Mouse (Mus musculus) c-Kit-positive CD71-positive TER-119-positive erythroid progenitor cells, embryonic 14.5 days (primary cell): ENCODE data around the gene Gm10647.
A peak's percentile ranks its signal among the peaks of the same experiment; 100 is the strongest.
"Not testable (repeated sequence)": the region's sequence is repeated elsewhere in the genome, so short reads cannot be mapped to it uniquely, and the experiment has no call there.

Experiments
- DNase-seq: peaks from one replicate; pipeline ENCODE4 v3.0.0-alpha.2; 2013; ENCODE audit warnings: low spot score

Gm10647 gene

DNA sequence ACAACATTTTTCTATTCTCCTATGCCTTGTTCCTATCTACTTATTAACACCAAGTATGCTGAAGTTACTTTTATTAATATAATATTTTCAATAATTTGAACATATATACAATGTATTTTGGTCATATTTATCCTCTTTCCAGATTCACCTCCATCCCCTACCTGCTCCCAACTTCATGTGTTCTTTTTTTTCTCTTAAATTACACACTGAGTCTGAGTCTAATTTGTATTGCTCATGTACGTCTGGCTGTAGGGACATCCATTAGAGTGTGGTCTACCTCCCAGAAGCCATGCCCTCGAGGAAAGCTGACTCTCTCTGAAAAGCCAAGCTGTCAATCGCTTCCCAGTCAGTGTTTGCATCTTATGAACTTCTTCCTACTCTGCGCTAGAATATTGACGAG is at the start of gene Gm10647:
Gm10647 (plus strand) TSS at position 301 of the 400 bp plus-strand sequence.
- no peak for DNase-seq

- no peak for DNase-seq
Measured at GRCm38 (mm10) chr9:66748390-66748789, 48.4 kb upstream of the Gm10647 start.

DNA sequence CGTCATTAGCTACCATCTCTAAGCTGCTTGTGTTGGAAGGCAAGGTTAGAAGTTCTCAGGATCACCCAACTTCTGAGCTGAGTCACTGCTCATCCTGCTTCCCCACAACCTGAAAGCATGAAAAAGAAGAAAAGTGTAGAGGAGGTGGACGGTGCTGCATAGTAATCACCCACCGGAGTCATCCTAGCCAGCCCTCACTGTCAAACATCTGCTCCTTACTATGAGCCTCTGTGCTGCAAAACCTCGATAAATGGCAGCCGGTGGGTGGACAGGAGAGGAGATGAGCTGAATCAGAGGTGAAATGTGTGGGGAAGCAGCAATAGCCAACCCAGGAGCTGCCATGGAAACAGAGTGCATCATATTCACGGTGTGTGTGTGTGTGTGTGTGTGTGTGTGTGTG is 44.0 kb upstream of the Gm10647 start:
- DNase-seq = no peak

- DNase-seq = no peak
Measured at GRCm38 (mm10) chr9:66760991-66761390, 35.8 kb upstream of the Gm10647 start.

GRCm38 (mm10) chr9:66768721-66769120 is 28.1 kb upstream of the Gm10647 start:
- no peak for DNase-seq

GRCm38 (mm10) chr9:66769275-66769674 is 27.6 kb upstream of the Gm10647 start:
- no peak for DNase-seq

DNA sequence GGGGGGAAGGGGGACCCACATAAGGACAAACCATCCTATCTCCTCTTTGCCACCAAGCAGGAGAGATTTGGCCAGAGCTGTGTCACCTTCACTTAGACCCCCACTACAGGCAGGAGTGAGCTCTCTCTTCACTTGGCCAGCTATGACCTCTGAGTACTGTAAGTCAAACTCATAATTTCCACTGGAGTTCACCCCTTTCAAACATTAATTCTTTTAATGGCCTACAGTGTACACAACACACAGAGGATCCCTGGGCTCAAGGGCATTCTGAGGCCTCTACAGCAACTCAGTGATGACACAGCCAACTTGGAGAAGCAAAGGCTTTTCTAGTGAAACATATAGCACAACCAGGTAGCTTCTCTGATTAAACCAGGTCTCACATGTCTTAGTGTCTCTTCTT is 26.1 kb upstream of the Gm10647 start:
- no peak for DNase-seq

DNA sequence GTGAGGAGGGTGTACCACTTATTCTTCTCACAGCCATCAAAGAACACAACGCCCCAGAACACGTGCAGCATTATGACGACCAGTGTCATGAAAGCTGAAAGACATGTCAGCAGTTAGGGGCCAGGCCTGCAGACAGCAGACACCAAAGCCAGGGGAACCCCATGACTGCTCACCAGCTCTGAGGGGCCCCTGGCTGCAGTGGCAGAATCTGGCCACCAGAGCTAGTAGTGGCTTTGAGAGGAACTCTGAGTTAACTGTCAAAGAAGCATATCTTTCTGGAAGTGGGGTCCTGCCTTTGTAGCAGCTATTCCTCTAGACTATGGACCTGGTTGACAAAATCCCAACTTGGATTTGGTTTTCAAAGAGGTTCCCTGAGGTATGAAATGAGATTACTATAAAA is 12.3 kb upstream of the Gm10647 start:
- DNase-seq = not testable (repeated sequence)

DNA sequence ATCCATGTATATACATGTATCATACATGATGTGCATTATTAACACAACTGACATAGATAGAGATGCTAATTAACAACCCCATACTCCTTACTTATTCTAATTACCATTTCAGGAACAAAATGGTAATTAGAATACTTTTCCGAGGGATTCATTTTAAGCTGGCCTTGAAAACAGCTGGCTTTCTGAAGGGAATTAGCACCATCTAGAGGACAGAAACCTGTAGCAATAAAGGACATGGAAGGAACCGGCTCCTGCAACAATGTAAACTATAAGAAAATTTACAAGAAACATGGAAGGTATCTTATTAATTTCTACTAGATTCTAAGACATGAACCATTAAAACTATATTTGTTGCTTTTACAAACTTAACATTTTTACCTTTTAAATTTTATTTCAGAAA is 9.0 kb upstream of the Gm10647 start:
- DNase-seq = peak; percentile 17

DNA sequence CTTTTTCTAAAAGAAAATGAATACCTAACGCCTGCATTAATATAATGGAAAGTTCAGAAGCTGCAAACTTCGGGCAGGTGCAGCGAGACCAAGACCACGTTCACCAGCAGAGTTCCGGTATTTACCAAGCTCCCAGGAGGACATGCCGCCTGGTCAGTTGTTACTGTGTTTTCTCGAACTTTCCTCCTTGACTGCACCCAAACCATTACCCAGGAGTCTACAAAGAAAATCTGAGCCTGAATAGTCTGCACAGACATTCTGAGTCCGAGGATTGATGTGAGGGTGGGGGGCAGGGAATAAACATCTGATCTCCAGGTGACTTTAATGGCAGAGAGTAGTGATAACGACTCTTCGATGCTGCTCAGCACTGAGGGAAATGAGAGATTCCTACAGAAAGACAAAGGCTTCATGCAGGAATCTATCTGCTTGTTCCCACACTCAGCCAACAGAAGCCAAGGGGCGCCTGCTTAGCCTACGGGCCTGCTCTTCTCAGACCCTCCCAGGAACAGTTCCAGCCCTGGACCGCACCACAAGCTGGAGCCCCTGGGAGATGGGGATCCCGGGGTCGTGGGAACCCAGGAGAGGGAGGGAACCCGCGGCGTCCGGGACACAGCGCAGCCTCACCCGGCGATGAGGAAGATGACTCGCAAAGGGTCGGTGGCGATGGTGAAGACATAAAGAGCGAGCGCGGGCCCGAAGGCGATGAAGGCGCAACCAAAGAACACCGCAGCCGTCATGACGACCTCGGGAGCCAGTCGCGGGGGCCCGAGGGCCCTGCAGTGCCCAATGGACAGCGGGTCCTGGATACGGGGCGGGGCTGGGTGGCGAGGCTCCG is 2.0 kb upstream of the Gm10647 start:
- peak; percentile 23 for DNase-seq

DNA sequence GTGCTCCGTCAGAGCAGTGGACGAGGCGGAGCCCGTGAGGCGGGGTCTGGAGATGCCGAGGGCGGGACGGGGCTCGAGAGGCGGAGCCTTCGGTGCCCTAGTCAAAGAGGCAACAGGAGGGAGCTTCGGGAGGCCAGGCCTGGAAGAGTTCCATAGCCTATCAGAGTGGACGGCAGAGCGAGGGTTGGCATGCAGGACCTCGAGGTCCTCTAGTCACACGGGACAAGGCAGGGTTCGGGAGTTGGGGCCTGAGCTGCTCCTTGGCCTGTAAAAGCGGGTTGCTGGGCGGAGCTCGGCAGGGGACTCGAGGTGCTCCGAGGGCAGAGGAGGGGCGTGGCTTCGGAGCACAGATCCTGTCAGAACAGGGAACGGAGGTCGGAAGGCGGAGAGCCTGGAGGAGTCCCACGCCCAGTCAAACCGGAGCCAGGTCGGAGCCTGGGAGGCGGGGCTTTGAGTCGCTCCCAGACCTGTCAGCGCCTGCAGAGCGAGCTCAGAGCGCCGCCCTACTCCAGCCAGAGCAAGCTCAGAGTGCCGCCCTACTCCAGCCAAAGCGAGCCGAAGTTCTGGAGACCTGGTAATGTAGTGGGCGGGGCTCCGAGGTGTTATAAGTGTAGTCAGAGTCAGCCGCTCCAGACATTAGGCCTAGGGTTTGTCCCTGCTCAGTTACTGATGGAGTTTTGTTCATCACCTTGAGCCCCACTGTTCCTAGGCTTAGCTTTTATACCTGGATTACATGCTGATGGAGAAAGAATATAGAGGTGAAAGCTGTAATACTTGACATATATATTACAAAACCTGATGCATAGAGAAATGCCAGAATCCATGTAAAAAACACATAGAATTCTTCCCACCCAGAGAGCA is 1.1 kb upstream of the Gm10647 start, which contains the start of gene Aph1b:
Aph1b (minus strand) TSS at position 27 of the 861 bp plus-strand sequence.
- DNase-seq = peak; percentile 98

DNA sequence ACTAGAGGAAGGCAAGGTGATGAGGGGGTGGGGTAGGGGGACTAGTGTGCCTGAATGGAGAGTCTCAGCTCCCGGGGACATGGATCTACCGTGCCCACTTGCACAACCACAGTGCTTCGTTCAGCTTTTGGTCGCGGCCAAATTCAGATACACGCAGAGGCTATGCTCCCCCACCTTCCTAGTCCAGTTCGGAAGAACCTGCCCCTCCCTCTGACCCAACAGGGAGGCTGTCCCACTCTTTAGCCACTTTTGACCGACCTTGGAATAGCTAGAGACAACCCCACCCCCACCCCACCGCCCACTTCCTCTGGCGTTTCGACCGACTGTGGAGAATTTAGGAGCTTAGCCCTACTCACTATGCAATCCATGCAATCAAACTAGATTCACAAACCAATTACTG is 5.1 kb downstream of the Gm10647 start:
- no peak for DNase-seq

- DNase-seq = not testable (repeated sequence)
Measured at GRCm38 (mm10) chr9:66805951-66806350, 9.1 kb downstream of the Gm10647 start.

- no peak for DNase-seq
Measured at GRCm38 (mm10) chr9:66813392-66813791, 16.6 kb downstream of the Gm10647 start.

DNA sequence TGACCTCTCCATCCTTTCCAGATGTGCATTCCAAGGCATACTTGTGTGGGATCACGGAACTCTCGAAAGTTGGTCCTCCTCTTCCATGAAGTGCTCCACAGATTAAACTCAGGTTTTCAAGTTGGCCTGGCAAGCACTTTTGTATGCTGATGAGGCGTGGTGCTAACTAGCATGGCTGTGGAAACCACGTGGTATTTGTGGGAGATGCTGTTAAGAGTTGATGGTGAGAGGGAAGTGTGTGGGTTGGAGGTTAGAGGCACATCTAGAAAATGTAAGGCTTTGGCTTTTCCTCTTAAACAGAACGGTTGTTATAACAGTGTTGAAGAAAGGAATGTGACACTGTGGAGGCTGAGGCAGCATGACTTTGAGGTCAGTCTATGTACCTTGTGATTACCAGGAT is 24.2 kb downstream of the Gm10647 start:
- no peak for DNase-seq

DNA sequence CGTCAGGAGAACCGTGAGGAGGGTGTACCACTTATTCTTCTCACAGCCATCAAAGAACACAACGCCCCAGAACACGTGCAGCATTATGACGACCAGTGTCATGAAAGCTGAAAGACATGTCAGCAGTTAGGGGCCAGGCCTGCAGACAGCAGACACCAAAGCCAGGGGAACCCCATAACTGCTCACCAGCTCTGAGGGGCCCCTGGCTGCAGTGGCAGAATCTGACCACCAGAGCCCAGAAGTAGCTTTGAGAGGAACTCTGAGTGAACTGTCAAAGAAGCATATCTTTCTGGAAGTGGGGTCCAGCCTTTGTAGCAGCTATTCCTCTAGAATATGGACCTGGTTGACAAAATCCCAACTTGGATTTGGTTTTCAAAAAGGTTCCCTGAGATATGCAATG is 25.4 kb downstream of the Gm10647 start:
- DNase-seq = not testable (repeated sequence)

- DNase-seq = peak; percentile 54
Measured at GRCm38 (mm10) chr9:66825990-66826389, 29.2 kb downstream of the Gm10647 start.

GRCm38 (mm10) chr9:66832366-66832908 is 35.6 kb downstream of the Gm10647 start:
- DNase-seq = no peak

DNA sequence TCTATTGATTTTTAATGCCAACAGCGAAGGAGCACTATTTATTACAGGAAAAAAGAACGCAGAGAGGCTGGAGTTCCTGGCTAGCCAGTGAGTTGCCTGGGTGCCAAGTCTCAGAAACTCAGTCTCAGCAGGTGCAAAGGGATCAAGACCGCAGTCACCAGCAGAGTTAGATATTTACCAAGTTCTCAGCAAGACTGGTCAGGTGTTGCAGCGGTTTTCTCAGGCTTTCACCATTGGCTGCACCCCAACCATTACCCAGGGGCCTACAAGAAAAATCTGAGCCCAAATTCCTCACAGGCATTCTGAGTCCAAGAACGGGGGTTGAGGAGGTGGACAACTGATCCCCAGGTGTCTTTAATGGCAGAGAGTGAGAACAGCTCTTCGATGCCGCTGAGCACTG is 37.0 kb downstream of the Gm10647 start:
- DNase-seq = no peak

DNA sequence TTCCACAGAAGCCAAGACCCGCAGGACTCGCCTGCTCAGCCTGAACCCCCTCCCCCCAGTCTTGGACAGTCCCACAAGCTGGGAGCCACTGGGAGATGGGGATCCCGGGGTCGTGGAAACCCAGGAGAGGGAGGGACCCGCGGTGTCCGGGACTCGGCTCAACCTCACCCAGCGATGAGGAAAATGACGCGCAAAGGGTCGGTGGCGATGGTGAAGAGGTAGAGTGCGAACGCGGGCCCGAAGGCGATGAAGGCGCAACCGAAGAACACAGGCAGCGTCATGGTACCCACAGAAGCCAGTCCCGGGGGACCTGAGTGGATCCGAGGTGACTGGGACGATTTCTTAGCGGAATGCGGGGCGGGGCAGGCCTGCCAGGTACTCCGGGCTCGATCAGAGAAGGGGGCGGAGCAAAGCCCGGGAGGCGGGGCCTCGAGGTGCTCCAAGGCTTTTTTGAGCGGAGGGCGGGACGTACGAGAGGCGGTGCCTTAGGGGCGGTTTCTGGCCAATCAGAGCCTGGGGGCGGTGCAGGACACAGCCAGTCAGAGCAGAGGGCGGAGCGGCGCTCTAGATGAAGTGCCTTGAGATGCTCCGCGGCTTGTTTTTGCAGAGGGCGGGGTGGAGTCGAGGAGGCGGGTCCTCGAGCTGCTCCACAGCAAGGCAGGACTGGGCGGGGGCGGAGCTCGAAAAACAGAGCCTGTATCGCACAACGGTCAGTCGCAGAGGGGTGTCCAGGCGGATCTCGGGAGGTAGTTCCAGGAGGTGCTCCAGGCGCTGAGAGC is 37.7 kb downstream of the Gm10647 start, which contains the start of gene Aph1c:
Aph1c (minus strand) TSS at position 409 of the 779 bp plus-strand sequence.
- DNase-seq = peak; percentile 99

GRCm38 (mm10) chr9:66835097-66835480 is 38.2 kb downstream of the Gm10647 start:
- no peak for DNase-seq

DNA sequence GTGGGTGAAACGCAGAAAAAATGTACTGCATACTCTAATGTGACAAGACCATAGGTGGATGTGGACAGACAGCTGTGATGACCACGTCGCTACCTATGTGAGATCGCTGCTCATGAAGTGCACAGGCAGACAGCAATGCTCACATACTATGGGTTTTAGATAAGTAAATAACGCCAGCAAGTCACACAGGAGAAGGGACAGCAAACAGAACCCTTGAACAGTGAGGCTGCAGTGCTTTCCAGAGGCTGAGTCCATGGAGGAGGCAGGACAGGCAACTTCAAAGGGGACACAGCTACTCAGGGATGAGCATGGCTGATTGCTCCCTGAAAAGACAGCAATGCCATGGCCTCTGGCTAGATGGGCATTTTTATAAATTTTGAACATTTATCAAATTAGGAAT is 50.0 kb downstream of the Gm10647 start:
- DNase-seq = no peak
